Mouse (Mus musculus) T-helper 2 cell (primary cell): Measurements from ENCODE around the gene Mst1r.

Experiments
- in situ Hi-C: fragments of 300-600 bp; cut with MboI, MseI; formaldehyde crosslinking; loops from one replicate; pipeline ENCODE4 v1.15.1; 2025; ENCODE audit warnings: high pct_unique_total_duplicates

Gene Mst1r

GRCm38 (mm10) chr9:107906252-107906966 lies at the start of gene Mst1r:
TSS of gene Mst1r (plus strand) at chr9:107906873.
- in situ Hi-C loops: no loop called here

GRCm38 (mm10) chr9:107858343-107858742 lies 48.3 kb upstream of the Mst1r start:
- in situ Hi-C loops: no loop called here

GRCm38 (mm10) chr9:107864493-107864892 lies 42.2 kb upstream of the Mst1r start:
- in situ Hi-C loops: loop anchor here (10.0 kb wide), 1 partner anchor 1520 kb away; no protein-coding TSS in a partner anchor

- in situ Hi-C loops: loop anchor here (10.0 kb wide), 1 partner anchor 1521 kb away; no protein-coding TSS in a partner anchor
These were observed 40.6 kb upstream of the Mst1r start for GRCm38 (mm10) chr9:107866081-107866480.

- in situ Hi-C loops: no loop called here
These were observed 34.1 kb upstream of the Mst1r start for GRCm38 (mm10) chr9:107872350-107873098.

GRCm38 (mm10) chr9:107873137-107873536 lies 33.5 kb upstream of the Mst1r start, which contains the start of gene Rbm6:
TSS of gene Rbm6 (minus strand) at chr9:107873237.
- in situ Hi-C loops: no loop called here

GRCm38 (mm10) chr9:107880411-107880810 lies 26.3 kb upstream of the Mst1r start:
- in situ Hi-C loops: no loop called here

GRCm38 (mm10) chr9:107887804-107888266 lies 18.8 kb upstream of the Mst1r start, which contains the start of gene Mon1a:
TSS of gene Mon1a (plus strand) at chr9:107888151.
- in situ Hi-C loops: no loop called here

GRCm38 (mm10) chr9:107888267-107888850 lies 18.3 kb upstream of the Mst1r start:
- in situ Hi-C loops: no loop called here

GRCm38 (mm10) chr9:107890260-107890659 lies 16.4 kb upstream of the Mst1r start:
- in situ Hi-C loops: no loop called here

GRCm38 (mm10) chr9:107891023-107891422 lies 15.7 kb upstream of the Mst1r start:
- in situ Hi-C loops: no loop called here

GRCm38 (mm10) chr9:107898563-107898962 lies 8.1 kb upstream of the Mst1r start:
- in situ Hi-C loops: no loop called here

- in situ Hi-C loops: no loop called here
These were observed 6.8 kb upstream of the Mst1r start for GRCm38 (mm10) chr9:107899855-107900254.

GRCm38 (mm10) chr9:107900840-107901626 lies 5.6 kb upstream of the Mst1r start:
- in situ Hi-C loops: no loop called here

GRCm38 (mm10) chr9:107901627-107901914 lies 5.1 kb upstream of the Mst1r start:
- in situ Hi-C loops: no loop called here

- in situ Hi-C loops: no loop called here
These were observed 1.9 kb upstream of the Mst1r start for GRCm38 (mm10) chr9:107904726-107905125.

GRCm38 (mm10) chr9:107906967-107907800 lies 511 bp downstream of the Mst1r start:
- in situ Hi-C loops: no loop called here

- in situ Hi-C loops: no loop called here
These were observed 1.1 kb downstream of the Mst1r start for GRCm38 (mm10) chr9:107907801-107908120.

- in situ Hi-C loops: no loop called here
These were observed 1.9 kb downstream of the Mst1r start for GRCm38 (mm10) chr9:107908410-107909158.
